Mouse (Mus musculus): ENCODE data around the gene Tmem201. TPM values are rescaled to one million over a fixed set of nuclear protein-coding genes. Genes with fewer than 3 reads are reported as not detected.

Tmem201 gene
- polyA plus RNA-seq, 1 experiment from 2014 or later = 28.8 TPM

DNA sequence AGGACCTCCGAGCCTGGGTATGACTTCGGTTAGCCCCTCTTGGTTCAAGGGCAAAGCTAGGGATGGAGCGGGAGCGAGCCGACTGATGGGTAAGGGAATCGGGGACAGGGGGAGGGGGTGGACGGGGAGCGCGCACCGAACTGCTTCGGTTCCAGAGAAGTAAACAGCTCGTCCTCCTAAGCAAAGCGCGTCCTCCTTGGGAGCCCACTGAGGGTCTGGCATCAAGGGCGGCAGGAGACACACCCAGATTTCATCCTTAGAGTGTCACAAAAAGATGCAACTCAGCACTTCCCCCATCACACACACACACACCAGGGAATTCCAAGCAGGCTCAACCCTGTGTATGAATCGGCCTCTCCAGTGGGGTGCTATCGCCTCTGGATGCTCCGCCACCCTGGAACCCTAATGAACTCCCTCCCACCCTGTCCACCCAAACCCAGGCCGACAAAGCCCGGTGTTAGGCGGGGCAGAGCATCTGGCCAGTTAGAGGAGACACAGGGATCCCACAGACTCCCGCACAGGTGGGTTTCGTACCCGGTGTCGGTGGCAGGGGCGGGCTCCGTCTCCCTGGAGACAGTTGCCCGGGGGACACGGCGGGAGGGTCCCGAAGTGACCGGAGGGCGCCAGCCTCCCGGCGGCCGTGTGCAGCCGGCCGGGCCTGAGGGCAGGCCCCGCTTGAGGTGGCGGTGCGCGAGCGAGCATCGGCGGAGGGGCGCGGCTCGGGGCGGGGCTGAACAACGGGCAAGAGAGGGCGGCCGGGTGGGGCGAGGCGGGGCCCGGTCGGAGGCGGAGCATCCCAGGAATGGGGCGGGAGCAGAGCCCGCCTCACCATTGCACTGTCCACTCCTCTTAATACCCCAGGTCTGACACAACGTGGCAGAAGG is 62.2 kb downstream of the Tmem201 start:
- no peaks in the 10 kb centered on the region for H3K9me3 ChIP-seq (replicated peaks)
- 2% methylated on average over 60 of the region's 60 CpGs for WGBS
- H3K4me3 ChIP-seq (replicated peaks) = peak overlapping the region; percentile 62
- H3K36me3 ChIP-seq = no peaks in the 10 kb centered on the region
- H3K4me1 ChIP-seq = peaks cover 17% of the 10 kb centered on the region
- H3K4me2 ChIP-seq (replicated peaks) = peak overlapping the region; percentile 98
- no peak overlapping the region for H3K9ac ChIP-seq
- peak; percentile 89 for ATAC-seq (ENCODE audit: insufficient number of reproducible peaks, low FRiP score, low TSS enrichment, low read depth)
- peaks cover 21% of the 10 kb centered on the region for H3K27me3 ChIP-seq
- H3K27ac ChIP-seq (replicated peaks) = no peak overlapping the region

- no peak overlapping the region for H3K9ac ChIP-seq
- H3K9me3 ChIP-seq (replicated peaks) = no peaks in the 10 kb centered on the region
- ATAC-seq (ENCODE audit: insufficient number of reproducible peaks, low FRiP score, low TSS enrichment, low read depth) = no peak
- no peak overlapping the region for H3K27ac ChIP-seq (replicated peaks)
- 14% methylated on average over 8 of the region's 8 CpGs for WGBS
- peak overlapping the region; percentile 98 for H3K4me2 ChIP-seq (replicated peaks)
- peaks cover 17% of the 10 kb centered on the region for H3K4me1 ChIP-seq
- peaks cover 21% of the 10 kb centered on the region for H3K27me3 ChIP-seq
- H3K4me3 ChIP-seq (replicated peaks) = peak overlapping the region; percentile 62
- H3K36me3 ChIP-seq = no peaks in the 10 kb centered on the region
Observed at GRCm38 (mm10) chr4:149674814-149675377, 62.9 kb downstream of the Tmem201 start.

- no peak for ATAC-seq (ENCODE audit: insufficient number of reproducible peaks, low FRiP score, low TSS enrichment, low read depth)
- no peak overlapping the region for H3K4me3 ChIP-seq (replicated peaks)
- peaks cover 17% of the 10 kb centered on the region for H3K4me1 ChIP-seq
- no peaks in the 10 kb centered on the region for H3K36me3 ChIP-seq
- peaks cover 21% of the 10 kb centered on the region for H3K27me3 ChIP-seq
- H3K9ac ChIP-seq = no peak overlapping the region
- no peak overlapping the region for H3K4me2 ChIP-seq (replicated peaks)
- no peak overlapping the region for H3K27ac ChIP-seq (replicated peaks)
- 92% methylated on average over 5 of the region's 5 CpGs for WGBS
- H3K9me3 ChIP-seq (replicated peaks) = no peaks in the 10 kb centered on the region
Observed at GRCm38 (mm10) chr4:149672747-149673146, 65.1 kb downstream of the Tmem201 start.

DNA sequence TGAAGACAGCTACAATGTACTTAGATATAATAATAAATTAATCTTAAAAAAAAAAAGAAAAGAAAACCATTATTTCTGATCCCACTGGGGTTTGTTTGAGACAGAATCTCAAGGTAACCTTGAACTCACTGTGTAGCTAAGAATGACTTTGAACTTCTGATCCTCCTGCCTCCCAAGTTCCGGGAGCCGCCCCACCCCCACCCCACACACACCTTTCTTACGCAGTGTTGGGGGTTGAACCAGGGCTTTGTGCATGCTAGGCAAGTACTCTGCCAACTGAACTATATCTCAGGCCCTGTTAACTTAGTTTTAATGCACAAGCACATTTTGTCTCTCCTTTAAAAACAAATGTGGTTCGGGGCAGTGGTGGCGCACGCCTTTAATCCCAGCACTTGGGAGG is 66.7 kb downstream of the Tmem201 start:
- Histone ChIP-seq H3K27ac (replicated peaks) (no peak overlapping the region), H3K4me1 (peaks cover 15% of the 10 kb centered on the region), H3K4me3 (replicated peaks) (no peak overlapping the region), H3K4me2 (replicated peaks) (no peak overlapping the region), H3K36me3 (no peaks in the 10 kb centered on the region), H3K27me3 (peaks cover 21% of the 10 kb centered on the region), H3K9ac (no peak overlapping the region), H3K9me3 (replicated peaks) (no peaks in the 10 kb centered on the region)
- WGBS = 97% methylated on average over 6 of the region's 6 CpGs
- no peak for ATAC-seq (ENCODE audit: insufficient number of reproducible peaks, low FRiP score, low TSS enrichment, low read depth)

DNA sequence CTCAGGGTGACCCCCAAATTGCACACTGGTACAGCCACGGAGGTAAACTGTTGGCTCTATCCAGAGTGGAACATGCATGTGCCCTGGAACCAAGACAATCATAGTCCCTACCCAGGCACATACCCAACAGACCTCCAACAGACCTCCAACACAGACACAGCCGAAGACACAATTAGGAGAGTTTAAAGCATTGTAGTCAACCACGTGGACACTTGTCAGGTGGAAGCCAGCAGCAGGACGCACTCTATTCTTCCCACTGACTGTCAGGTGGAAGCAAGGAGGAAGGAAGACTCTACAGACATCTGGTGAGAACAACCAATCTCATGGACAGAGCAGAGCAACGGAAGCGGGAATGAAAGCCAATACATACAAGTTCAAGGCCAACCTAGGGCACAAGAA is 72.2 kb downstream of the Tmem201 start:
- Histone ChIP-seq H3K4me1 (0 out of 2 replicates have a peak, but pooled peaks cover 3% of the 10 kb centered on the region), H3K27ac (replicated peaks) (no peak overlapping the region), H3K4me3 (replicated peaks) (no peak overlapping the region), H3K9me3 (replicated peaks) (no peaks in the 10 kb centered on the region), H3K4me2 (replicated peaks) (no peak overlapping the region), H3K36me3 (no peaks in the 10 kb centered on the region), H3K9ac (no peak overlapping the region), H3K27me3 (no peaks in the 10 kb centered on the region)
- WGBS = 91% methylated on average over 6 of the region's 6 CpGs
- no peak for ATAC-seq (ENCODE audit: insufficient number of reproducible peaks, low FRiP score, low TSS enrichment, low read depth)

Other genes with a start within 250 kb of the Tmem201 start
- gene Ctnnbip1, start 219.8 kb downstream of the Tmem201 start, polyA plus RNA-seq (2015; fragmentation: Nextera tagmentation; extraction: Ambion mirVana) = 67.8 and 72.7 TPM in 2 replicates
- 64.5 and 71.4 TPM in 2 replicates for gene Clstn1, start 151.6 kb downstream of the Tmem201 start, polyA plus RNA-seq (2015; fragmentation: Nextera tagmentation; extraction: Ambion mirVana)
- gene Pik3cd, start 35.5 kb downstream of the Tmem201 start, polyA plus RNA-seq (2015; fragmentation: Nextera tagmentation; extraction: Ambion mirVana) = 5.0 and 5.9 TPM in 2 replicates
- gene Slc25a33, start 36.2 kb upstream of the Tmem201 start, polyA plus RNA-seq (2015; fragmentation: Nextera tagmentation; extraction: Ambion mirVana) = 10.8 TPM in 2 replicates
- gene Spsb1, start 217.0 kb upstream of the Tmem201 start, polyA plus RNA-seq (2015; fragmentation: Nextera tagmentation; extraction: Ambion mirVana) = 17.5 and 18.2 TPM in 2 replicates